Mouse (Mus musculus) testis, postnatal 14 days (tissue): ENCODE measurements around the gene BC004004.
"Not testable (repeated sequence)": the region's sequence is repeated elsewhere in the genome, so short reads cannot be mapped to it uniquely, and the experiment has no call there.

Experiments
- DNase-seq: peaks from one replicate; pipeline ENCODE4 v3.0.0; 2021; ENCODE audit warnings: low spot score

Gene BC004004

DNA sequence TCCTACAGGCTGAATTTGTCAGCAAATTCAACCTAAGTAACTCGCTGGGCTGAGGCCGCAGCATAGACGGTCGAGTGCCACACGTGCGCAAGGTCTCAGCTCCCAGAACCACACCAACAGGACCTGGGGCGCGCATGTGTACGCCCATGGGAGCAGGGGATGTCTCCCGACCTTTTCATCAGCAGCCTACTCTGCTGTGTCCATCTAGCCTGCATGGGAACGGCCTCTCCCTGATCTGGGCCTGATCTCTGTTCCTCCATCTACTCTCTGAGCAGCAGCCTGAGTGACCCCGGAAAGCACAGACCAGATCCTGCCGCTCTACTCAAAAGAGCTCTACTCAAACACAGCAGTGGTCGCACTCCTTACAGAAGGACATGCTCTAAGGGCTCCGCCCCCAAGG, 8.1 kb upstream of the BC004004 start:
- no peak for DNase-seq

DNA sequence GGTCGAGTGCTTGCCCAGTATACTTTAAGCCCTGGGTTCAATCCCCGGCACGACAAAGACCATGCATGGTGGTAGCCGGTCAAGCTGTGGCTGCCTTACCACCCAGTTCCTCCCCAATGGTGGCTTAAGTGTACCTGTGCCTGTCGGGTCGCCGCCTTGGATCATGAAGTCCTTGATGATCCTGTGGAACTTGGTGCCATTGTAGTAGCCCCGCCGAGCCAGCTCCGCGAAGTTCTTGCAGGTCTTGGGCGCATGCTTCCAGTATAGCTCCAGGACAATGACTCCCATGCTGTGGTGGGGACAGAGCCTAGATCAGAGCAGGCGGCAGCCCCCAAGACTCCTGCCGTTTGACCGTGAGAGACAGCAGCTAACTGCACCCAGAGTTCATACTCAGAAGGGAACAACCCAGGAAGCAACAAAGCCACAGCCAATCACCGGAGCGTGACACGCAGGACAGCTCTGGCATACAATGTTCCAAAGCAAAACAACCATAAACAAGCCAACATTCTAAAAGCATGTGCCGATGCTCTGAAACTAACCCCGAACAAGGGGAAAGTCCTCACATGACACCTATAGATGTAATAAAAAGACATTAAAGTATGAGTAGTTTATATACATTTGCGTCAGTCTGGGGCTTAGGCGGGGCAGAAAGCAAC, 6.9 kb upstream of the BC004004 start:
- DNase-seq = no peak

DNA sequence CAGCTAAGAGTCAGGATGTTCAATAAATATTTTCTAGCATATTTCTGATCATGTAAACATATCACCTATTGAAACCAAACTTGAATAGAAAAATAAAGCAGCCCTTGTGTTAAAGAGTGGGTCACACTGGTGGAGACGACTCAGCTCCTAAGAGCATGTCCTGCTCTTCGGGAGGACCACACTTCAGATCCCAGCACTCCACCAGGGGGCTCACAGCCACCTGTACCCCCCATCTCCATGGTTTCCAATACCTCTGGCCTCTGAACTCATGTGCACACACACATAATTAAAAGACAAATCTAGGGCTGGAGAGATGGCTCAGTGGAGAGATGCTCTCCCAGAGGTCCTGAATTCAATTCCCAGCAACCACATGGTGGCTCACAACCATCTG, 6.3 kb upstream of the BC004004 start:
- no peak for DNase-seq

DNA sequence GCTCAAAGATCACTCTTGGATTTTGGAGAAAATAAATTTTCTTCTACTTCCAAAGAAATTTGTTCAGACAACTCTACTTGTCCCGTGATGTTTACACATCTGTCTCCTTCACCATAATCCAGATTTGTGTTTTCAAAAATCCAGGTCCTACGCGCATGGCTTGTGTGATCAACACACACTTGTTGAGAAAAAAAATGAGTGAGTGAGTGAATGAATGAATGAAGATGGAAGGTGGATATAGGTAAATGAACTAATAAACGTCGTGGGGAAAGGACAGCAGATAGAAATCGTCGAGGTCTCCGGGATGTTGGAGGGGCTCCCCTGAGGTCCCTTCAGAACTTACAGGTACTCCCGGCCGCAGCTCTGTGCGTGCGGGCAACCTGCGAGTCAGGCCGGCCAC, 5.2 kb upstream of the BC004004 start:
- DNase-seq = no peak

DNA sequence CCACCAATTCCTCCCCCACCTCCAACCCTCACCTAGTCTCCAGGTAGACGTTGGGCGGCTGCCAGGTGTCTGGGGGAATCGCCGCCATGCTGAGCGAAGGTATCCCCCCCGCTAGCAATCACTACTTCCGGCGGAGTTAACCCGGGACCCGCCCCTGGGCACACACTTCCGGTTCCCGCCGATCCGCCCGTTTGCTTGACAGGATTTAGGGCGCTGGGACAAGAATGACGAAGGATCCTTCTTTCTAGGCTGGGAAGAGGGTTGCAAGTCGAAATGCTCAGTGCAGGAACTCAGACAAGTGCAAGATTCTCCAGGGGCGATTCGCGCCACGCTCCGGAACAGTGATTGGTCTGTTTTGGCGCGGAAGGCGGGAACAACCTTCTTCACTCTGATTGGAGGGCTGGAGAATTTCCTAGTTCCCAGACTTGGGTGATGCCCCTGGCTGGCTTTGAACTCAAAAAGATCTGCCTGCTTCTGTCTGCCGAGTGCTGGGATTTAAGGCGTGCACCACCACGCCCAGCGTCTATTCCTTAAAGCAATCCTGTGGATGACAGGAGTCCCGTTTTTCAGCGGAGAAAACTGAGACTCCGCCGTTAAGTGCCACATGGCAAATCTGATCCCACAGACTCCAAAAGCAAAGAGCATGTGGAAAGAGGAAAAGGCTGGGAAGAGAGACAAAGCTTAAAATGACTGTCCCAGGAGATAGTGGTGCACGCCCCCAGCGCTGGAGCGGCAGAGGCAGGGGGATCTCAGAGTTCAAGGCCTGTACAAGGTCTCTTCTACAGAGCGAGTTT, 4.6 kb upstream of the BC004004 start, which contains the start of gene Ppil1:
Gene Ppil1 (minus strand): TSS at position 347 of the 794 bp plus-strand sequence.
- peak; percentile 87 for DNase-seq

DNA sequence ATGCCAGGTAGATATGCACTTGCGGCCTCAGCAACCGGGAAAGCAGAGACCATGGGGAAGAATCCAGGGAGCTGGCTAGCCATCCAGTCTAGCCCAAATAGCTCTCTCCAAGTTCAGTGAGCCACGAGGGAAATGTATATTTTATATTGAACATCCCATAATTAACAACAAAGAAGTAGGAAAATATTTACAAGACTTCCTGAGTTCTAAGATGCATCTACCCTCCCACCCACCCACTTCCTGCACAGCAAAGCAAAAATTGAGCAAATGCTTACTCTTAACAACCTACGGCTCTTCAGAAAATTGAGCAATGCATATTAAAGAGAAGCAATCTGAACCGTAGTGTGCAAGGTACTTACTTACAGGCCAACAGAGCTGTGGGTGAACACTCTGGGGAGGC, 3.8 kb upstream of the BC004004 start:
- no peak for DNase-seq

DNA sequence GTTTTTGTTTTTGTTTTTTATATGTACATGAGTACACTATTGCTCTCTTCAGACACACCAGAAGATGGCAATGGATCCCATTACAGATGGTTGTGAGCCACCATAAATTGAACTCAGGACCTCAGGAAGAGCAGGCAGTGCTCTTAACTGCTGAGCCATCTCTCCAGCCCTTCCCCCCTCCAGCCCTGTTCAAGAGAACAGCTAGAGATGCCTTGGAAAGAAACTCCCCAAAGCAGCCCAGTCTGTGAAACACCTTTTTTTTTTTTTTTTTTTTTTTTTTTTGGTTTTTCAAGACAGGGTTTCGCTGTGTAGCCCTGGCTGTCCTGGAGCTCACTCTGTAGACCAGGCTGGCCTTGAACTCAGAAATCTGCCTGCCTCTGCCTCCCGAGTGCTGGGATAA, 1.5 kb upstream of the BC004004 start:
- DNase-seq = not testable (repeated sequence)

DNA sequence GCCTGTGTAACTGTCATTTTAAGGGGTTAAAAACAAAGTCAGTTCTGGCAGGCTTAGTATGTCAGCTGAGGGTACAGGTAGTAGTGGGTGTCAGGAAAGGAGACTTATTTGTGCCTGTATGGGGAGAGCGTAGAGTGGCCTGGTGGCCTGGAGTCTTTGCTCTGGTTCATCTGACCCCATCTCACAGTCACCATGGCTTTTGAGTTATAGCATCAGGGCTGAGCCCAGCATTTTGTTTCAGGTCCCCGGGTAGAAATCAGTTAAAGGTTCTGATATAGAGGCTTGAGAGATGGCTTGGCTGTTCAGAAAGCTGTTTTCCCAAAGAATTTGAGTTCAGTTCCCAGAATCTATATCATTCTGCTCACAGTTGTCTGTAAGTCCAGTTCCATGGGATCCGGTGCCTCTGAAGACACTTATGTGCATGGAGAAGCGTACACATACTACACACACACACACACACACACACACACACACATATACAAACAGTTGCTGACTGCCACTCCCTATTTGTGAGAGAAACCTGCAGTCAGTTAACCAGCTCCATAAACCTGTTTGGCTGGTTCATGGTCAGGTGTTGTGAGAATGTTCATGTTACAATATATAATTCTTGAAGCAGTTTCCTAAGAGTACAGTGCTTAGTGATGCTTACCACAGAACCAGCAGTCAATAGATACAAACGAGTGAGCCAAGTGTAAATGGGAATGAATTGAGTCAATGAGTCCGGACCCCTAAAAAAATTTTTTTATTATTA, 482 bp upstream of the BC004004 start:
- no peak for DNase-seq

DNA sequence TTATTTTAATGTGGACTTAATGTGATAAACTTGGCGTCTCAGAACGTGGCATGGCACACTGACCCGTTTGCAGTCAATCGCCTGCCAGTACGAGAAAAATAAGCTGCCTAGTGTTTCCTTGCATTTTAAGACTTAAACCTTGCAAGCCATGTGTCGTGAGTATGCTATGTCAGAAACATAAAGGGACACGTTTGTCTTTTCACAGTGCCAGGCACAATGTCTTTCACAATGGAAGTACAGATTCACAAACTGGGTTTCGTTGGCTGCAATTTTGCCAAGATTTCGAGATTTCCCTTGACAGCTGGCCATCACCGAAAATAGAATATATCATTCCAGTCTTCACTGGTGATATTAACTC, 740 bp downstream of the BC004004 start:
- DNase-seq = no peak

DNA sequence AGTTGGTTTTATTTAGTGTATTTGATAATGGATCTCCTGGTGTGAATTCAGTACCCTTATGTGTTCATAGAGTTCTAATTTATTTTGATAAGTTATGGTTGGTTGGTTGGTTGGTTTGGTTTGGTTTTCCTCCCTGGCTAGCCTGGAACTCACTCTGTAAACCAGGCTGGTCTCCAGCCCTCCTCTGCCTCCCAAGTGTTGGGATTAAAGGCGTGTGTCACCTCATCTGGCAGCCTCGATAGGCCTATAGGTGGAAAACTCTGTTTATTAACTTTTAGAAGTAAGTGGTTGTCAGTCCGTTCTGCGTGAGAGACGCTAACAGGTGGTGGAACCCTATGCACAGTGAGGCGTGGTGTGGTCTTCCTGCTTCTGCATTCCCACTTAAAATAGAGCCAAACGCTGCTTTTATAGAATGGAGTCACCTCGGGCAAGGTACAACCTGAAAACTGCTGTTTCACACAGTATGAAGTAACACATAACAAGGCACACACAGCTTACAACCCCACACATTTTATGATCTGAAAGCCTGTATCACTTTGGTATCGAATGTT, 1.6 kb downstream of the BC004004 start:
- DNase-seq = no peak

DNA sequence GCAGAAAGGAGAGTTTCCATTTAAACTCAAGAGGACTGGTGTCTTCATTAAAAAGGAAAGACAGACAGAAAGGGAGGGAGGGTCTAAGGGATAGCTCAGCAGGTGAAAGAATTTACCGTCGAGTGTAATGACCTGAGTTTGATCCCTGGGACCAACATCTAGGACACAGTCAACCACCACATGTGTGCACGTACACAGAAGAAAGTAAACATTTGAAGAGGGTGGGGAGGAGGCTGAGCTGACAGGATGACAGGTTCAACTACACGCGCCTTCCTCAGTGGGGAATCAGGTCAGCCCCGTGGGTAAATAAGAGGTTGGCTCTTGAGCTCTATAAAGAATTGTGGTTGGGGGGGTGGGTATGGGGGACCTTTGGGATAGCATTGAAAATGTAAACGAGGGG, 4.6 kb downstream of the BC004004 start:
- no peak for DNase-seq

DNA sequence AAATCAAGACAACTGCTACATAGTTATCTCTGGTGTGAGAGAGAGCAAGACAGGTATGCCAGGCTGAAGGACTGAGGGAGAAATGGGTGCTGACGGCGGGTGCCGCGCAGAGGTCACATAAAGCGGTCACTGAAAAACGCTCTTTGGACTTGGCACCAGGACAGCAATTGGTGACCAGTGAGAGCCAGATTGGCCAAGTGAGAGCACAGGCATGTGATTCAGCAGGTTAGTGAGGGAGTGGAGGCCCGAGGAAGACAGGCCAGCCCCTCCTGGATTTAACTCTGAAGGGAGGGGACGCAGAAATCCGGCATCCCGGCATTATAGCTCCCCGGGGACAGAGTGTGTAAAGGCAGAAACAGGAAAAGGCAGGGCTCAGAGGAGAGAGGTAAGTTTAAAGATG, 5.3 kb downstream of the BC004004 start:
- DNase-seq = no peak

DNA sequence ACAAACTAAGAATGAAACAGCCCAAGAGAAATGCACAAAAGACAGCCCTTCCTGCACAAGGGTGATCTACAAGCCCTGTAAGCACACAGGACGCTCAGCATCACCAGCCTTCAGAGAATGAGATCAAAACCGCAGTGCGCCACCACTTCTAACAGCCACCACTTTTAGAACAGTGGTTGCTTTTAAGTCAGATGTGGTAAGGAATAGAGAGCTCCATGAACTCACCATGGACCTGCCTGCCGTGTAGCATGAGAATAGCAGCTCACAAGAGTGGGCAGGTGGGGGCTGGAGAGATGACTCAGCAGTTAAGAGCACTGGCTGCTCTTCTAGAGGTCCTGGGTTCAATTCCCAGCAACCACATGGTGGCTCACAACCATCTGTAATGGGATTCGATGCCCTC, 11.8 kb downstream of the BC004004 start:
- no peak for DNase-seq

DNA sequence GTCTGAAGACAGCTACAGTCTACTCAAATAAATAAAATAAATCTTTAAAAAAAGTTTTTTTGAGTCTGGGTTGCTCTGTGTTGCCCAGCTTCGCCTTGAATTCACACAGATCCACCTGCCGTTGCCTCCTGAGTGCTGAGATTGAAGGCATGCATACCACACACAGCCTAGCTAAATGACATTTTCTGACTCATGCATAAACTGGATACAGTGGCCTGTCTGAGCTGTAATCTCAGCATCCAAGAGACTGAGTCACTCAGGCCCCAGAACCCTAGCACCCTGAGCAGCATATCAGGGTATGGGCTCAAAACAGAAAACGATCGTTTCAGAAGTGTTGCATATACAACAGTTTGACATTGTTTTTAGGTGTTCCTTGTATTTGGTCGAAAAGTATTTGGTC, 13.0 kb downstream of the BC004004 start:
- DNase-seq = no peak

DNA sequence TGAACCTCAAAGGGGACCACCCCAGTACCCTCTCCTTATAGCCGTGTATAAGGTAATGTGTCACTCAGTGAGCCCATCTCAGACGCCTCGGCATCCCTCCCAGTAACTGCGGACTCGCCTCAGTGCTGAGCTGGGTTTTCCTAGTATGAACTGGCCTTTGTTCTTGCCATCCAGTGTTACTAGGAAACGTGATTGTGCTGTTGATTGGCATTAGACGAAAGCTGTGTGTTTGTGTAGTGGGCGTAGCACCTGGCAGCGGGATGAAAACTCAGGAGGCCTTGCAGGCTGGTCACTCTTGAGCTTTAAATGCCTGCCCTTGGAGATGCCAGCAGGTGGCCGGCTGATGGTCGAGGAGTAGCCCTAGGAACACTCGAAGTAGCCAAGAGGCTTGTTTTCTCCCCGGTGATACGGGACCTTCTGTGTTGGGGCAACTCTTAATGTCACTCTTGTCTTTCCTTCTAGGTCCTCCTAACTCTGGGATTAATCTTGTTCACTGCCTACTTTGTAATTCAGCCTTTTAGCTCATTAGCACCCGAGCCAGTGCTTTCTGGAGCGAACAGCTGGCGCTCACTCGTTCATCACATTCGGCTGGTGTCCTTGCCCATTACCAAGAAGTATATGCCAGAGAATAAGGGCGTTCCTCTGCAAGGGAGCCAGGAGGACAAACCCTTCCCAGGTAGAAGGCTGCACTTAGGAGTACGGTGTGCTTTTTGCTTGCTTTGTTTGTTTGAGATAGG, 13.8 kb downstream of the BC004004 start:
- DNase-seq = no peak

DNA sequence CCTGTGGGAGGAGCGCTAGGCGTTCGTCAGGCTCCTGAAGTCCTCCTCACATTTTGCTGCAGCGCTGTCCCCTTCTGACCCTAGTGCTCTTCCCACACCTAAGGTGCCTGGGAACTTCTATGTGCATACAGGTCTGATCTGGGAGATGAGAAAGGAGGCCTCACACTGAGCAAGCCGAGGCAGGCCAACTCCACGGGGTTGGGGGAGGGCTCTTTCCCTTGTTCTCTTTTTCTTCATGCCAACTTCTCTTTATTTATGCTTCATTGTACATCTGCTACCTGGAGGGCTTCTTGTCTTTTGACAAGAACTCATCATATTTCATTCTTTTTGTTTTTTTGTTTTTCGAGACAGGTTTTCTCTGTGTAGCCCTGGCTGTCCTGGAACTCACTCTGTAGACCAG, 23.2 kb downstream of the BC004004 start:
- no peak for DNase-seq

DNA sequence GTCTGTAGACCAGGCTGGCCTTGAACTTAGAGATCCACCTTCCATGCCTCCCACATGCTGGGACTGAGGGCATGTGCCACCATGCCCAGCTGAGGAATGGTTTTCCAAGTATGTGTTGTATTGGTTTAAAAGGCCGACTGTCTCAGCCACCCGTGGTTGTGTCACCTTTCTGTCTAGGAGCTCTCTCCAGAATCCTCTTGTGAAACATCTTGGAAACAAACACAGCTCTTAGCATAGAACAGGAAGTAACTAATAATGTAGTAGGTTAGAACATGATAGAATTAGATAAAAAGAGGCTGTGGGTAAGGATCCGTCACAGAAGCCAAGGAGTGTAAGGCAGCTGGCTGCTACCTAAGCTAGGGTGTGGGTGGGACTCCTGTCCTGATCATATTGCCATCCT, 24.4 kb downstream of the BC004004 start:
- no peak for DNase-seq

DNA sequence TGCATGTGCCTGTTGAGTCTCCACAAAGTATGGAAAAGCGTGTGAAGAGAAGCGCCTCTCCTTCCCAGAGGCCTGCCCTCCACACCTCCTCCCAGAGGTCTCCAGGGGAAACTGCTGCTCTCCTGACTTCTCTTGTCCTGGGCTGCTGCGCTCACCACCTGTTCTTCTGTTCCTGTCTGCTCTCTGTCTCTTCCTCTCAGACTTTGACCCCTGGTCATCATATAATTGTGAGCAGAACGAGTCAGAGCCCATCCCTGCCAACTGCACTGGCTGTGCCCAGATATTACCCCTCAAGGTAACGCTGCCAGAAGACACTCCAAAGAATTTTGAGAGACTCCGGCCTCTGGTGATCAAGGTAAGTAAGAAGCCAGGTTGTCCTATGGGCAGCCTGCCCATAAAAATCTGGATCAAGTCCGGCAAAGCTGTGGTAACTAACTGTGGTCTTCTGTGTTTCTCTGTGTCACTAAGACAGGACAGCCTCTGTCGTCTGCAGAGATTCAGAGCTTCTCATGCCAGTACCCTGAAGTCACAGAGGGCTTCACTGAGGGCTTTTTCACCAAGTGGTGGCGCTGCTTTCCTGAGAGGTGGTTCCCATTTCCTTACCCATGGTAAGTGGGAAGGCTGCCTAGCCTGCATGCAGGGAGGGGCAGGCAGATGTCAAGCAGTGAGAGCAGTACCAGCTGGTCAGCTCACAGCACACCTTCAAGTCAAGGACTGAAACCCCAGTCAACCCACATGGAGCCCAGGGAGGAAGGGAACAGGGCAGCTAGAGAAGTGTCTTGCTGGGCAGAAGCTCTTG, 25.4 kb downstream of the BC004004 start:
- DNase-seq = no peak

DNA sequence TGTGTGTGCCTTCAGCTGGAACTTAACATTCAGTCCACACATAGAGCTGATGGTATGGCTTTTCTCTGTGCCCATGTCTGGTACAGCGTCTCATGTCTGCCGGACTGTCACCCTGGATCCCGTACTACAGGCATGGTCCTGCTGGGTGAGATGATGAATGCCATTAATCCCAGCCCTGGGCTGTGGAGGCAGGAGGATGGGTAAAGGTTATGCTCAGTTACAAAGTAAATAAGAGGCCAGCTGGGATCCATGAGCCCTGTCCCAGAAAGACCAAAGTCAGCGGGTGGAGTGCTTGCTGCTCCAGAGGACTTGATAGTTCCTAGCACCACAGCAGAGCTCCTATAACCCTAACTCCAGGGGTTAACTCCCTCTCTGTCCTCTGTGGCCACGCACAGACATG, 27.2 kb downstream of the BC004004 start:
- no peak for DNase-seq

DNA sequence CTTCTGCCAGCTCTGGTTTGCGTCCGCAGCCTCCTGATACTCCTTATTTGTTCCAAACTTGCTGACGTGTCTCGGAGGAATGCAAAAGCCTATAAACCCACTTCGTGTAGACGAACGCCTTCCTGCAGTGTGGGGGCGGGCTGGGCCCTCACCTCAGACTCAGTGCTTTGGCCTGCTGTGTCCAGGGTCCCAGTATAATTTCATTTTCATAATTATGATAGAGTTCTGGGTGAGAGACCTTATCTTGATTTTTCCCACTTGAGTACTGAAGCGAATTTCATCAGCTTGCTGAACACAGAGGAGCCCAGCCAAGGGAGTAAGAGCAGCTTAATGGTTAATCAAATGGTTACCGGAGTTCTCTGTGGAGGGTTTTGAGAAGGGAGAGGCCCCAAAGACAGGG, 28.7 kb downstream of the BC004004 start:
- DNase-seq = no peak

DNA sequence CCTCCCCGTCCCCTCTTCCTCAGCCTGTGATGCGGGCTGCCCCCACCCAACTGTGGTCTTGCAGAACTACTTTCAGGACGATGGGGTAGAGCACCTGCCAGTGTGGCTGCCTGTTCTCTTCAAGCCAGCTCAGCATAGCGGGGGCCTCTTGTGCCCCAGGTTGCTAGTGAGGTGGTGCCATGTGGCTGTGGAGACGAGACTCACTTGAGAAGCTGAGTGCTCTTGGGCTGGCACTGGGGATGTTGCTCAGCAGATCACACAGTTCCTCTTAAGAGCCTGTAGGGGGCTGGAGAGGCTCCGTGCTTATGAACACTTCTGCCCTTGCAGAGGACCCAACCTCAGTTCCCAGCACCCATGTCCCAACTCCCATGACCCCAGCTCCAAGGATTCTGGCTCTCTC, 29.2 kb downstream of the BC004004 start:
- DNase-seq = no peak
